Mouse (Mus musculus) effector memory CD4-positive, alpha-beta T cell, adult 7 months (primary cell): ENCODE results near the gene Bckdha. TPM values are rescaled to one million over a fixed set of nuclear protein-coding genes. Genes with fewer than 3 reads are reported as not detected.

Experiments
- polyA plus RNA-seq: library from polyadenylated mRNA; unstranded; fragments of 100-300 nt; shearing (Covaris generic); gene quantifications from one replicate; pipeline ENCODE4 v1.2.1, GENCODE M21; 2017

Bckdha gene
- 40.9 TPM for polyA plus RNA-seq

GRCm38 (mm10) chr7:25658657-25659472, at the start of gene Bckdha, which contains the start of gene Exosc5:
Gene Bckdha (minus strand): TSS chr7:25658981.
Gene Exosc5 (plus strand): TSS chr7:25659164.

DNA sequence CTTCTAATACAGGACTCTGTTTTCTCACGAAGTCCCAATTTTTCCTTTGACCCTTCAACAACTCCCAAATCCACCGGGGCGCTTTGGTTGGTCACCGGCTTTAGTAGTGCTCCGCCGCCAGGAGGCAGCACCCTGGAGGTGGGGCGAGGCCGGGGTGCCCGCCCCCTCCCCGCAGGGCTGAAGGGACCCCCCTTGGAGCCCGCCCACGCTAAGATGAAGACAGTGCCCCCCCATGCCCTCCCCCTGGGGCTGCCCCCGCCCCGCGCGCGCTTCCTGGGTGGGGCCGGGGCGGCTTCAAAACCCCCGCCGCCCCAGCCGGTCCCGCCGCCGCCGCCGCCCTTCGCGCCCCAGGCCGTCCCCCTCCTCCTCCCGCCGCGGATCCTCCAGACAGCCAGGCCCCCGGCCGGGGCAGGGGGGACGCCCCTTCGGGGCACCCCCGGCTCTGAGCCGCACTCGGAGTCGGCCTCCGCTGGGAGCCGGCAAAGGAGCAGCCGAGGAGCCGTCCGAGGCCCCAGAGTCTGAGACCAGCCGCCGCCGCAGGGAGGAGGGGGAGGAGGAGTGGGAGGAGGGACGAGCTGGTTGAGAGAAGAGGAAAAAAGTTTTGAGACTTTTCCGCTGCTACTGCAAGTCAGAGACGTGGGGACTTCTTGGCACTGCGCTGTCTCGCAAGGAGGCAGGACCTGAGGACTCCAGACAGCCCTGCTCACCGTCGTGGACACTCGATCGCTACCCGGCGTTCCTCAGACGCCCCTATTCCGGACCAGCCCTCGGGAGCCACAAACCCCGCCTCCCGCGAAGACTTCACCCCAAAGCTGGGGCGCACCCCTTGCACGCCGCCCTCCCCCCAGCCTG, 28.1 kb upstream of the Bckdha start, which contains the start of gene Tgfb1:
TSS of gene Tgfb1 (plus strand) at position 323 of the 852 bp plus-strand sequence.

DNA sequence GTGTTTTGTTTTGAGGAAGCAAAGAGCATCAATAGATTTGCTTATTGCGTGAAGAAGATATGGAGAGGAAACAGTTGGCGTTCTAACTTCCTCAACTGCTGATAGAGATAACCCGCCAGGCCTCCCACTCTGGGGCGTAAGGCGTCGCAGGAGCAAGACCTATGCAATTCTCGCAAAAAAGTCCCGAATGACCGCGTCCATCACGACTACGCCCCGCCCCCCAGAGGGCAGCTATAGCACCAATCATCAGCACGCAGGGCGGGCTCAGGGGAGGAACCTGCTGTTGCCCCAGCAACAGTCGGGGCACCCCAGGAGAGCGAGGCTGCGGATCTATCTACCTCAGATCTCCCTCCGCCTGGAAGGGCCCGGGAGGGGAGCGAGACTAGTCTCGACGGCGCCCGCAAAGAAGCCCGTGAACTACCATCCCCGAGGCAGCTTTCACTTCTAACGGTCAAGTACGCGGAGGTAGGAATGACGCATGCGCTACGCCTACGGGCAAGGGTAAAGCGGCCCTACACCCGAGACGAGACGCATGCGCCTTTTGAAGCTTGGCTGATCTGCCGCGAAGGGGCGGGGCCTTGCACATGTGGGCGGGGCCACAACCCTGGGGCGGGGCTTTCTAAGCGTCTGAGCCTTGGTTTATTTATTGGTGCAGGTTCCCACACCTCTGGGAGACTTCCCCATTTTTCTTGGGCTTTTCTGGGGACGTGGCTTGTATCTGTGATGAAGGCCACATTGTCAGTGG, 21.9 kb upstream of the Bckdha start, which contains the start of gene B9d2:
TSS of gene B9d2 (plus strand) at position 267 of the 745 bp plus-strand sequence.

GRCm38 (mm10) chr7:25674719-25675300, 16.0 kb upstream of the Bckdha start, which contains the start of gene Tmem91:
Gene Tmem91 (minus strand): TSS chr7:25675166.

DNA sequence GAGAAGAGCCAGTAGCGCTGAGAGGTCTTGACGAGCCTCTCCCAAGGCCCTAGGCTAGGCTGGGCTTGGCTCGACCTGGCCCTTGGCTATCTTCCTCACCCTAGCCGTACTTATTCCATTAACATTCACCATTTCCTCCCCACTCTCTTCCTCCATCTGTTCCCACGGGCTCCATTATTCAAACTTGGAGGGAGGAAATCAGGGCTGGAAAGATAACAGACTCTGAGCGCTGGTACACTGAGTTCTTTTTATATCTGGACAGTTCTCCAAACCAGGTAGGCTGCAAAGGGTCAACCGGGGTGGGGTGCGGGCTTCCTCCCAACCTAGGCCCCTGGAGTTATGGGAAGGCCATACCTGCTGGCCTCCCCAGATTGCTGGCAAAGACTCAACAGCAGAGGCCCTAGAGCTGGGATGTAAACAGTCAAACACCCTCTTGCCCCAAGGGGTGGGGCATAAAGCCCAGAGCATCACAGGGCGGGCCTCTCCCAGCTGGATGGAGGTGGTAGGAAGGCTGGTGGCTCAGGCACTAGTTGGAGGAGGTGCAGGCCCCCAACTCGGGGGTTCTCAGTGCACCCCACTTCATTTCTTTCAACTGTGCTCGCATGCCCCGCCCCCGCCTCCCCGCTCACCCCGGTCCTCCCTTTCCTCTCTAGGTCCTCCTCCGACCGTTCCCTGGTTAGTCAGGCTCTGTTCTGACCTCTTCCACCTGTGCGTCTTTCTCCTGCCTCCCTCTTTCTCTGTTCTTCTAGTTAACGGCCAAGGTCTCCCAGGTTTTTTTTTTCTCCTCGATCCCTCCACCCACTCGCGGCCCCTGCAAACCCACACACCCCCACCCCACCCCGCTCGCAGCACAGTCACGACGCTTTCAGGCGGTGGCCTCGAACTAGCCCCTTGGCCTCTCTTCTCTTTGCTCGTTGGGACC, 32.0 kb downstream of the Bckdha start, which contains the start of gene B3gnt8:
TSS of gene B3gnt8 (plus strand) at position 146 of the 922 bp plus-strand sequence.

DNA sequence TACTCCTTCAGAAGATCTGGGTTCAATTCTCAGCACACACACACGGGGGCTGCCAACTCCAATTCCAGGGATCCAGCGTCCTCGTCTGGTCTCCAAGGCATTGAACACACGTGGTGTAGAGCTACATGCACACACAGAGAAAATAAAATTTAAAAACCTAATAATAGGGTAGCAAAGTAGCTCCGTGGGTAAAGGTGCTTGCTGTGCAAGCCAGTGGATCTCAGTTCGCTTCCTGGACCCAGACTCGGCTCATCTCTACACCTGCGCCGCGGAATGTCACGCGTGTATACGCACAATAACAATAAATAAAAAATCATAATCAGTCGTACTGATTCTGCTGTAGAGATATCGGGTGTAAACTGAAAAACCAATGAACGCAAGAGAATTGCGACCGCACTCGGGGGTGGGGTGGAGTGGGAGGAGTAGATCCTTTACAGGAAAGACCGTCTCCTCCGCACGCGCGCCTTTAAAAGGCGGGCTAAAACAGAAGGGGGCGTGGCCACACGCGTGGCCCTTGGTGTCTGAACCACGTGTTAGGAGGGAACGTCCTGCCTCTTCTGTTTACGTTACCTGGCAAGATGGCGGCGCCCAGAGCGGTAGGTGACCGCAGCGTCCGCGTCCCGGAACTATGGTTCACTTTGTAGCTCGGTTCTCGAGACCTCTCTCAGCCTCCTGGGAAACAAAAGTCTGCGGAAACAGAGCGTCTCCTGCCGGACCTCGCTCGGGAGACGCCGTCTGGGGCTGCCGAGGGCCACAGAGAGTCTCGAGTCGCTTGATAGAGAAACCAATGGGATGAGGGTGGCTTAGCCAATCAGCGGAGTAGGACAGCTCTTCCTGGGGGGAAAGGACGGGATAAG, 39.7 kb downstream of the Bckdha start, which contains the start of gene Dmac2:
TSS of gene Dmac2 (plus strand) at position 550 of the 857 bp plus-strand sequence.

DNA sequence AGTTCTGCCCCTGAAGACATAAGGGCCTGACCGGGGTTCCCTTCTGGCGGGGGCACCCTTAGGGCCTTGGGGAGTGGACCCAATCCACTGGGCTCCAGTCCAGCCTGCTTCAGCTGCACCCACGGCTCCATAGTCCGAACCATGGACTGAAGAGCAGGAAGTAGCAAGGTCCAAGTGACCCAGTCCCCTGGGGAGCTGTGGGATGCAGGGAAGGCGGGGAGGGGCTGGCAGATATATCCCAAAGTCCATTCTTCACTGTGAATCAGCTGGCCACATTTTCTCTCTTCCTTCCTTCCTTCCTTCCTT, 43.1 kb downstream of the Bckdha start, which contains the start of gene Erich4:
TSS of gene Erich4 (minus strand) at position 187 of the 306 bp plus-strand sequence.

Other genes starting within 250 kb of the Bckdha start
- not detected for gene Cxcl17, start 246.1 kb downstream of the Bckdha start, polyA plus RNA-seq
- gene Ceacam1, start 181.4 kb downstream of the Bckdha start, polyA plus RNA-seq, result 0.18 TPM
- not detected for gene Ceacam2, start 119.1 kb downstream of the Bckdha start, polyA plus RNA-seq
- gene Erich4, start 43.1 kb downstream of the Bckdha start, polyA plus RNA-seq, result not detected
- 63.1 TPM for gene Dmac2, start 39.6 kb downstream of the Bckdha start, polyA plus RNA-seq
- gene B3gnt8, start 32.3 kb downstream of the Bckdha start, polyA plus RNA-seq, result 0.30 TPM
- gene Exosc5, start 183 bp upstream of the Bckdha start, polyA plus RNA-seq, result 49.3 TPM
- gene Tmem91, start 16.2 kb upstream of the Bckdha start, polyA plus RNA-seq, result 1.3 TPM
- gene B9d2, start 21.8 kb upstream of the Bckdha start, polyA plus RNA-seq, result 62.5 TPM
- gene Tgfb1, start 28.0 kb upstream of the Bckdha start, polyA plus RNA-seq, result 113 TPM
- 43.5 TPM for gene Ccdc97, start 60.1 kb upstream of the Bckdha start, polyA plus RNA-seq
- gene Hnrnpul1, start 95.8 kb upstream of the Bckdha start, polyA plus RNA-seq, result 68.6 TPM
- gene Axl, start 129.7 kb upstream of the Bckdha start, polyA plus RNA-seq, result 5.8 TPM
- 9.5 TPM for gene Cyp2s1, start 157.9 kb upstream of the Bckdha start, polyA plus RNA-seq
- not detected for gene Cyp2b10, start 238.6 kb upstream of the Bckdha start, polyA plus RNA-seq